In genomic region chr12:96090995-96091394, GRCm38 (mm10) we compare ENCODE assay signal across 21 mouse cellular contexts.
"Had no signal": no experiment of that assay in that cellular context is flagged by ENCODE, and none has a peak within 500 bp of the region (broad histone marks: within the 10 kb centered on the region; RNA-seq: fewer than 3 reads in every experiment).

No protein-coding gene starts in this region.

- H3K27ac ChIP-seq: heart, embryonic 10.5 days; hindbrain, embryonic 10.5 days; hindbrain, embryonic 12.5 days; hindbrain, embryonic 14.5 days; intestine, embryonic 15.5 days; left cerebral cortex, adult 2 months; limb, embryonic 10.5 days; limb, embryonic 12.5 days had no signal

- DNase-seq: forebrain, postnatal 0 days; gastrocnemius, postnatal 14 days; gastrocnemius, postnatal 36 days; kidney, adult 18-20 months; kidney, adult 8-10 months; kidney, postnatal 36 days; layer of hippocampus, adult 9-11 months; liver had no signal

- H3K9ac ChIP-seq: forebrain, postnatal 0 days; heart, embryonic 12.5 days; hindbrain, embryonic 12.5 days; hindbrain, embryonic 14.5 days; intestine, embryonic 15.5 days; limb, embryonic 12.5 days had no signal

- ATAC-seq: forebrain, postnatal 0 days; hindbrain, embryonic 16.5 days; inflammation-experienced regulatory T-cells, adult 6 months; intestine, embryonic 15.5 days; intestine, postnatal 0 days had no signal

- H3K9me3 ChIP-seq: heart, embryonic 10.5 days; heart, embryonic 12.5 days; hindbrain, embryonic 10.5 days; hindbrain, embryonic 12.5 days; intestine, embryonic 15.5 days; limb, embryonic 10.5 days; limb, embryonic 12.5 days had no signal

- H3K4me2 ChIP-seq: heart, embryonic 12.5 days; hindbrain, embryonic 12.5 days; hindbrain, embryonic 14.5 days; intestine, embryonic 15.5 days; limb, embryonic 12.5 days; liver, embryonic 11.5 days had no signal

- H3K27me3 ChIP-seq: heart, embryonic 12.5 days; hindbrain, embryonic 12.5 days; intestine, embryonic 15.5 days; limb, embryonic 12.5 days had no signal

- H3K4me1 ChIP-seq: heart, embryonic 10.5 days; heart, embryonic 12.5 days; hindbrain, embryonic 10.5 days; hindbrain, embryonic 12.5 days; intestine, embryonic 15.5 days; limb, embryonic 10.5 days; limb, embryonic 12.5 days had no signal

- H3K36me3 ChIP-seq: heart, embryonic 10.5 days; heart, embryonic 12.5 days; hindbrain, embryonic 10.5 days; hindbrain, embryonic 12.5 days; intestine, embryonic 15.5 days; limb, embryonic 10.5 days; limb, embryonic 12.5 days had no signal

- H3K4me3 ChIP-seq: heart, embryonic 10.5 days; heart, embryonic 12.5 days; hindbrain, embryonic 10.5 days; hindbrain, embryonic 12.5 days; intestine, embryonic 15.5 days; left cerebral cortex, adult 2 months; limb, embryonic 10.5 days; limb, embryonic 12.5 days had no signal
